Mouse (Mus musculus) stomach, embryonic 14.5 days (tissue): ENCODE results near the gene Cdkl3. TPM values are rescaled to one million over a fixed set of nuclear protein-coding genes. Genes with fewer than 3 reads are reported as not detected.
A peak's percentile ranks its signal among the peaks of the same experiment; 100 is the strongest.

Experiments
- ATAC-seq: fragments of 200-750 bp; cut with Nextera tagmentation; 2 replicates; pipeline ENCODE4 v1.8.0; 2017; ENCODE audit warnings: low read depth, moderate TSS enrichment; ENCODE audit not compliant: insufficient number of reproducible peaks, insufficient read depth, low FRiP score
- H3K27ac ChIP-seq: fragments of 300-500 bp; sonication (generic); 2 replicates; pipeline ENCODE4 v1.5.1; 2014; ENCODE audit warnings: mild to moderate bottlenecking, low read length, moderate library complexity, mixed read lengths
- H3K27me3 ChIP-seq: fragments of 300-500 bp; sonication (generic); 2 replicates; pipeline ENCODE4 v1.6.1; 2014; ENCODE audit warnings: low read length, control low read depth, mixed read lengths; ENCODE audit not compliant: control insufficient read depth, insufficient read depth
- H3K36me3 ChIP-seq: fragments of 300-500 bp; sonication (generic); 2 replicates; pipeline ENCODE4 v1.6.1; 2014; ENCODE audit warnings: mild to moderate bottlenecking, control low read depth, low read length, moderate library complexity, mixed read lengths; ENCODE audit not compliant: control insufficient read depth, insufficient read depth
- H3K4me1 ChIP-seq: fragments of 300-500 bp; sonication (generic); 2 replicates; pipeline ENCODE4 v1.6.1; 2014; ENCODE audit warnings: low read length, control low read depth, mixed read lengths; ENCODE audit not compliant: control insufficient read depth, insufficient read depth
- H3K4me2 ChIP-seq: fragments of 300-500 bp; sonication (generic); replicated peaks from 2 replicates; pipeline ENCODE4 v1.6.1; 2014; ENCODE audit warnings: low read depth, low read length, control low read depth
- H3K4me3 ChIP-seq: fragments of 300-500 bp; sonication (generic); 2 replicates; pipeline ENCODE4 v1.5.1; 2014; ENCODE audit warnings: low read depth, low read length, control low read depth
- H3K9ac ChIP-seq: fragments of 300-500 bp; sonication (generic); replicated peaks from 2 replicates; pipeline ENCODE4 v1.6.1; 2014; ENCODE audit warnings: low read depth, mild to moderate bottlenecking, control low read depth, low read length, moderate library complexity, mixed read lengths
- H3K9me3 ChIP-seq: fragments of 300-500 bp; sonication (generic); 2 replicates; pipeline ENCODE4 v1.6.1; 2016; ENCODE audit warnings: low read depth, low read length, control low read depth; ENCODE audit not compliant: control insufficient read depth
- WGBS: fragments of 180-500 bp; shearing (Covaris S2); extraction: QIAGEN DNeasy Blood & Tissue Kit; methylation state at CpG from one replicate; pipeline ENCODE4 v1.1.7; 2014; 5-methylcytosine and 5-hydroxymethylcytosine counted together
- polyA plus RNA-seq: library from polyadenylated mRNA; unstranded; fragments of >200 nt; fragmentation: Nextera tagmentation; extraction: Ambion mirVana; gene quantifications from 2 replicates; pipeline ENCODE4 v1.2.1, GENCODE M21; 2014

Cdkl3 gene
- polyA plus RNA-seq, 1 experiment from 2014 or later, result 9.3 TPM

- H3K36me3 ChIP-seq, result no peaks in the 10 kb centered on the region
- no peak overlapping the region for H3K9ac ChIP-seq
- H3K4me2 ChIP-seq, result no peak overlapping the region
- ATAC-seq, result no peak
- H3K9me3 ChIP-seq, result no peaks in the 10 kb centered on the region
- no peak overlapping the region for H3K4me3 ChIP-seq
- WGBS, result 62% methylated on average over 5 of the region's 5 CpGs
- H3K27me3 ChIP-seq, result no peaks in the 10 kb centered on the region
- peak overlapping the region; percentile 36; the same call in 1 of the 2 replicates for H3K27ac ChIP-seq
- H3K4me1 ChIP-seq, result peaks cover 8% of the 10 kb centered on the region; the same call in 1 of the 2 replicates
Measured at GRCm38 (mm10) chr11:52094568-52094967, 90.5 kb downstream of the Cdkl3 start.

GRCm38 (mm10) chr11:52097016-52097415 is 93.0 kb downstream of the Cdkl3 start:
- H3K27ac ChIP-seq, result no peak overlapping the region
- no peaks in the 10 kb centered on the region; the same call in 1 of the 2 replicates for H3K36me3 ChIP-seq
- H3K4me3 ChIP-seq, result no peak overlapping the region
- H3K27me3 ChIP-seq, result no peaks in the 10 kb centered on the region
- no peak overlapping the region for H3K4me2 ChIP-seq
- H3K9ac ChIP-seq, result no peak overlapping the region
- H3K4me1 ChIP-seq, result peaks cover 27% of the 10 kb centered on the region
- no peaks in the 10 kb centered on the region for H3K9me3 ChIP-seq
- no peak for ATAC-seq
- 73% methylated on average over 3 of the region's 3 CpGs for WGBS

- no peak for ATAC-seq
- 65% methylated on average over 2 of the region's 2 CpGs for WGBS
- H3K4me1 ChIP-seq, result peaks cover 27% of the 10 kb centered on the region
- H3K36me3 ChIP-seq, result no peaks in the 10 kb centered on the region; the same call in 1 of the 2 replicates
- no peaks in the 10 kb centered on the region for H3K9me3 ChIP-seq
- no peaks in the 10 kb centered on the region for H3K27me3 ChIP-seq
- H3K4me2 ChIP-seq, result peak overlapping the region; percentile 80
- peak overlapping the region; percentile 83; the same call in 1 of the 2 replicates for H3K27ac ChIP-seq
- H3K4me3 ChIP-seq, result peak overlapping the region; percentile 64; the same call in 1 of the 2 replicates
- H3K9ac ChIP-seq, result no peak overlapping the region
Measured at GRCm38 (mm10) chr11:52097596-52097995, 93.6 kb downstream of the Cdkl3 start.

- Histone ChIP-seq H3K27ac (peak within 1 kb of the TSS; percentile 100), H3K4me1 (peaks cover 27% of the 10 kb centered on the region), H3K4me3 (peak within 1 kb of the TSS; percentile 64), H3K9ac (peak within 1 kb of the TSS; percentile 98), H3K27me3 (no peaks in the 10 kb centered on the region), H3K9me3 (no peaks in the 10 kb centered on the region), H3K4me2 (peak within 1 kb of the TSS; percentile 80), H3K36me3 (no peaks in the 10 kb centered on the region; the same call in 1 of the 2 replicates)
- ATAC-seq, result peak; percentile 97
- WGBS, result under 1% methylated on average over 49 of the region's 53 CpGs
Measured at GRCm38 (mm10) chr11:52098398-52098946, 94.5 kb downstream of the Cdkl3 start, which contains the start of gene Ppp2ca. TSS of gene Ppp2ca (plus strand) at chr11:52098681.

GRCm38 (mm10) chr11:52099031-52099761 is 95.2 kb downstream of the Cdkl3 start:
- under 1% methylated on average over 71 of the region's 72 CpGs for WGBS
- peak overlapping the region; percentile 100 for H3K27ac ChIP-seq
- H3K9ac ChIP-seq, result peak overlapping the region; percentile 98
- peak overlapping the region; percentile 64 for H3K4me3 ChIP-seq
- H3K27me3 ChIP-seq, result no peaks in the 10 kb centered on the region
- ATAC-seq, result peak; percentile 76
- no peaks in the 10 kb centered on the region for H3K9me3 ChIP-seq
- no peaks in the 10 kb centered on the region; the same call in 1 of the 2 replicates for H3K36me3 ChIP-seq
- peak overlapping the region; percentile 73 for H3K4me2 ChIP-seq
- peaks cover 28% of the 10 kb centered on the region for H3K4me1 ChIP-seq

- H3K27me3 ChIP-seq, result no peaks in the 10 kb centered on the region
- WGBS, result 3% methylated on average over 7 of the region's 7 CpGs
- peak overlapping the region; percentile 73 for H3K4me2 ChIP-seq
- no peak for ATAC-seq
- peak overlapping the region; percentile 64 for H3K4me3 ChIP-seq
- H3K9me3 ChIP-seq, result no peaks in the 10 kb centered on the region
- H3K27ac ChIP-seq, result peak overlapping the region; percentile 100; the same call in 1 of the 2 replicates
- H3K4me1 ChIP-seq, result peaks cover 34% of the 10 kb centered on the region
- peak overlapping the region; percentile 98 for H3K9ac ChIP-seq
- no peaks in the 10 kb centered on the region; the same call in 1 of the 2 replicates for H3K36me3 ChIP-seq
Measured at GRCm38 (mm10) chr11:52099771-52100219, 95.8 kb downstream of the Cdkl3 start.

GRCm38 (mm10) chr11:52102977-52103376 is 99.0 kb downstream of the Cdkl3 start:
- H3K9ac ChIP-seq, result no peak overlapping the region
- H3K27me3 ChIP-seq, result no peaks in the 10 kb centered on the region
- H3K4me1 ChIP-seq, result peaks cover 28% of the 10 kb centered on the region
- no peaks in the 10 kb centered on the region for H3K9me3 ChIP-seq
- no peaks in the 10 kb centered on the region; the same call in 1 of the 2 replicates for H3K36me3 ChIP-seq
- no peak overlapping the region for H3K4me3 ChIP-seq
- no peak overlapping the region for H3K27ac ChIP-seq
- ATAC-seq, result no peak
- WGBS, result 76% methylated on average over 4 of the region's 4 CpGs
- no peak overlapping the region for H3K4me2 ChIP-seq

GRCm38 (mm10) chr11:52105503-52105902 is 101.5 kb downstream of the Cdkl3 start:
- no peak for ATAC-seq
- Histone ChIP-seq H3K27me3 (no peaks in the 10 kb centered on the region), H3K36me3 (no peaks in the 10 kb centered on the region; the same call in 1 of the 2 replicates), H3K4me1 (peaks cover 22% of the 10 kb centered on the region), H3K9ac (no peak overlapping the region), H3K9me3 (no peaks in the 10 kb centered on the region), H3K4me2 (no peak overlapping the region), H3K27ac (no peak overlapping the region), H3K4me3 (no peak overlapping the region)
